Mouse (Mus musculus): ENCODE measurements around the gene Itgb5. TPM values are rescaled to one million over a fixed set of nuclear protein-coding genes. Genes with fewer than 3 reads are reported as not detected.

The Itgb5 gene
- polyA plus RNA-seq, 2 experiments from 2014 or later = 0.47 to 1.2 TPM

DNA sequence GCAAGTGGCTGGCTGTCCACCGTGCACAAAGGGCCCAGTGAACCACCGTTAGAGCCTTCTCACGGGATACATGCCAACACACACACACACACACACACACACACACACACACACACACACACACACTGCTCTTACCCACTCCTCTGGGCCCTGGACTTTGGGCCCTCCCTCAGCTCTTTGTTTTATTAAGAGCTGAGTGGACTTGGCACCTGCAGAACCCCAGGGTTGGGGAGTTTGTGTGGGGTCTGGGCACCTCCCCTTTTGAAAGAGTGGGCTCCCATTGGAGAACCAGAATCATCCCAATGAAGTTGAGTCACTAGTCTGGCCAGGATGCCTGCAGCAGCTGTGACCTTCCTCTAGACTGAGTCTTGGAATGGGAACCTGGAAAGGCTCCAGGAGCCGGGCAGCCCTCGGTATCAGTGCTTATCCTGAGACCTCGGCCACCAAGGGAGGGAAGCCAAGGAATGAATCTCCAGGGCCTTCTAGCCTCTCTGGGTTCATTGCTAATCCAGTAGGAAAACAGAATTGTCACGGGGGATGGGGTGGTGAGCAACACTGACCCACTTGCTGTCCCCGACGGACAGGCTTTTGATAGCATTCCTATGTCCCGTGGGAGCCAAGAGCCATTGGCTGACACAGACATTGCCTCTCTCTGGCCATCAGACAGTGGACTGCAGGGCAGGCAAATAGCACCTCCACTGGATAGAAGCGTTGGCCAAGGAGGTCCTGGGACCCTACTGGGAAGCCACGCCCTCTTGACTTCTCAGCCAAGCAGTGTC lies 87.2 kb downstream of the Itgb5 start:
- ATAC-seq = no peak

DNA sequence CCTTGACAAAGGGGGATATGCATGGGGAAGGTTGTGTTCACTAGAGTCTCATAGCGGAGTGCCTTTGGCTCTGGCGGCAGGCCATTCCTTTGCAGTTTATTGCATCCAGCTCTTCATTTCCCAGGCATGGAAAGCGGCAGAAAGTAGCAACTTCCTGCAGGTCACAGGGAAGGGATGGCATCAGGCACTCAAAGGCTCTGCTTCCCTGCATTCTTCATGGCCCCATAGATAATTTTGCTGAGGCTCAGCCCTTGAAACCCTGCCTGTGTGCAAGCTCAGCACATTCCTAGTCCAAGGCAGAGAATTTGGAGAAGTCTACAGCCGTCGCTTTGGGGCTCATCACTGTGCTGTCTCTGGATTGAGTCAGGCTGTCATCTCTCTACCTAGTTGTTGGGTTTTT lies 87.9 kb downstream of the Itgb5 start:
- ATAC-seq = no peak

- no peak for ATAC-seq
These were observed 88.5 kb downstream of the Itgb5 start for GRCm38 (mm10) chr16:33917926-33918325.

GRCm38 (mm10) chr16:33921514-33921913 lies 92.0 kb downstream of the Itgb5 start:
- no peak for ATAC-seq

GRCm38 (mm10) chr16:33922111-33923000 lies 92.9 kb downstream of the Itgb5 start:
- no peak for ATAC-seq

DNA sequence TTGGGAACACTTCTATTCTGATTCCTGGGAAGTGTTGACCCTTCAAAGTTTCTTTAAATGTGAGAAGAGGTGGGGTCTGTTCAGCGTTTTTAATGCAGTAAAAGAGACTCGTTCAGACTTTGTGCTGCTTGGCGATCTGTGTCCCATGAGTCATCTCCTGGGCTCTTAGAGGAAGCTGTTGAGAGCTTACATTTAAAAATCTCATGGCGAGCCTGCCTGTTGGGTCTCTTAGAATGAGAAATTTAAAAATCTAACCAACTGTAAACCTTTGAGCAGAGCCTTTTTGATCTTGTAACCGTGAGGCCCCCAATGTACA lies 93.5 kb downstream of the Itgb5 start:
- no peak for ATAC-seq

DNA sequence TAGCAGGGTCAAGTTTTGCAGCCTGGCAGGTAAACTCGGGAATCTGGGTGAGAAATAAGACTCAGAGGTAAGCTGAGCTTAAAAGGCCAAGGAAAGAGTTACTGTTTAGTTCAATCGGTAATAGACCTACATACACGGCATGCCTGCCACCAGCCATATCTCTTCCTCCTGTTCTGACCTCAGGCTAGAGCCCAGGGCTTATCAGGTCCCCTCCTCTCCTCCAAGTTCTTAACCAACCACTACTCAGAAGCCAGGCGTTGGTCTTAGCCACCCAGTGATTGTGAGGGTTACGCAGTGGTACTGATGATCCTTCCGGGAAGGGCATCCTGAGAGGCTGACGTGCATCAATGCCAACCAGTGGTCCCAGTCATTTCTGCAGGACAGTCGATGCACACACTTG lies 94.3 kb downstream of the Itgb5 start:
- no peak for ATAC-seq

- no peak for ATAC-seq
These were observed 97.9 kb downstream of the Itgb5 start for GRCm38 (mm10) chr16:33927263-33927824.

- ATAC-seq = no peak
These were observed 99.5 kb downstream of the Itgb5 start for GRCm38 (mm10) chr16:33928788-33929462.

GRCm38 (mm10) chr16:33930785-33931184 lies 101.3 kb downstream of the Itgb5 start:
- no peak for ATAC-seq

- no peak for ATAC-seq
These were observed 102.2 kb downstream of the Itgb5 start for GRCm38 (mm10) chr16:33931682-33932081.

- no peak for ATAC-seq
These were observed 102.7 kb downstream of the Itgb5 start for GRCm38 (mm10) chr16:33932126-33932525.

- no peak for ATAC-seq
These were observed 103.9 kb downstream of the Itgb5 start for GRCm38 (mm10) chr16:33933411-33933810.

DNA sequence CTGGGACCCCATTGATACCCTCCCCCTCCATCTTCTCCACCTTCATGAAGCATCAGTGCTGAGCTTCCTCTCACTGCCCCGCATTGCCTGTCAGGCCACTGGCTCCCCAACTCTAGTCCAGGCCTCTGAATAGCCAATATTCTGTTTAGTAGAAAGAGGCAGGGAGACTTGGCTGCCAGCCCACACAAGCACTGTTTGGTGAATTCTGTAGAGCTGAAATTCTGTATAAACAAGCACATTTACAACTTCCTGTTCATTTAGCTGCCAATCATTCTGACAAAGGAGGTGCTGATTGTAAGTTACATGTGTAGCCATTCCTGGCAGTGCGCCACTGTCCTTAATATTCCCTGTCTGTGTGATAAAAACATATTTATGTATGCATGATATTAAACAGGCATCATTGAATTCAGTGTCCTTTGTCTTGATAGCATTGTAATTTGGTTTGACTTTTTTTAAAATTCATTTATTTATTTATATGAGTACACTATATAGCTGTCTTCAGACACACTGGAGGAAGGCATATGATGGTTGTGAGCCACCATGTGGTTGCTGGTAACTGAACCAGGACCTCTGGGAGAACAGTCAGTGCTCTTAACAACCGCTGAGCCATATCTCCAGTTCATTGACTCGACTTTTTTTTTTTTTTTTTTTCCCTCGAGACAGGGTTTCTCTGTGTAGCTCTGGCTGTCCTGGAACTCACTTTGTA lies 105.4 kb downstream of the Itgb5 start:
- no peak for ATAC-seq

- ATAC-seq = no peak
These were observed 105.9 kb downstream of the Itgb5 start for GRCm38 (mm10) chr16:33935407-33935785.

GRCm38 (mm10) chr16:33936885-33937284 lies 107.4 kb downstream of the Itgb5 start:
- no peak for ATAC-seq

DNA sequence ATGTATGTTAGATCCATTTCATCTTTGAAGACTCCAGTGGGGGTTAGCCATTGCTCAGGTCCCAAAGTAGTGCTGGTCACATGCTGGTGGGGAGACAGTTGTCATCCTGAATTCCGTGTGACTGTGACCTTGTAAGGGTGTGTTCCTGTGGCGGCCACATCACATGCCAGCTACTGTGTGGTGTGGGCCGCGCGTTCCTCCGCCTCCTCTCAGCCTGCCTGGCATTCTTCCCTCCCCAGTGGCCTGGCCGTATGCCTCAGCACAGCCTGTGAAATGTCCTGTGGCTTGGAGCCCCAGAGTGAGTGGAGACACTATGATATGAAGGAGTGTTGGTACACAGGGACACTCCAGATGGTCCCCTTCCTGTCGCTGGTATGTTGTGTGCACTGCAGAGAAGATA lies 108.1 kb downstream of the Itgb5 start:
- ATAC-seq = no peak

DNA sequence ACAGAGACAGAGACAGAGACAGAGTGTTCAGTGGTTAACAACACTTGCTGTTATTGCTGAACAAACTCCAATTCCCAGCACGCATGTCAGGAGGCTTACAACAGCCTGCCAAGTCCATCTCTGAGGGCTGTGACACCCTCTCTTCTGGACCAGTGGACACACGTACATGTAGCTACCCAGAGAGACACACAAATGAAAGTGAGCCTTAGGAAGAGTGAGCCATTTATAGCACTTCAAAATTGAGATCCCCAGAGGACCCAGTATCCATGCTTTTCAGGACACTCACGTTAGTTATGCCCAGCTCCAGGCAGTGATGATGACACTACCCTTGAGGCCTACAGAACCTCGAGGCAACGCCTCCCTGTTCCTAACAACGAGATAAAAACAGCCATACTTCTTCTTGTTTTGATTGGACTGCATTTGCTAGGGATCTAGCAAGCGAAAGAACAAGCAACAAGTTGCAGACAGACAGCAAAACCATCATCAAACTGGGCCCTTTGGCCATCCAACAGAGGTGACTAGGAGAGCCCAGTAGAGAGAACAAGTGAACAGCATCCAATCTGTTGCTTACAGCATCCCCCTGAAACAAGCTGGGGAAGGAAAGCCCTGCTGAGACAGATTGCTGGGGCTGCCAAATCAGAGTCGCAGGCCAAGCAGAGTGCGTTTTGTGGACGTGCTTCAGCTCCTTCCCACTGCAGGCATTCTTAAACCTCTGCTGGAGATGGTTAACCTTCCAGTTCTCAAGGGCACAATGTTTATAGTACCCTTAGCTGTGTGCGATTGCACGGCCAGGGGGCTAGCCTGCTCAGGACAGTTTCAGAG lies 109.1 kb downstream of the Itgb5 start:
- no peak for ATAC-seq

DNA sequence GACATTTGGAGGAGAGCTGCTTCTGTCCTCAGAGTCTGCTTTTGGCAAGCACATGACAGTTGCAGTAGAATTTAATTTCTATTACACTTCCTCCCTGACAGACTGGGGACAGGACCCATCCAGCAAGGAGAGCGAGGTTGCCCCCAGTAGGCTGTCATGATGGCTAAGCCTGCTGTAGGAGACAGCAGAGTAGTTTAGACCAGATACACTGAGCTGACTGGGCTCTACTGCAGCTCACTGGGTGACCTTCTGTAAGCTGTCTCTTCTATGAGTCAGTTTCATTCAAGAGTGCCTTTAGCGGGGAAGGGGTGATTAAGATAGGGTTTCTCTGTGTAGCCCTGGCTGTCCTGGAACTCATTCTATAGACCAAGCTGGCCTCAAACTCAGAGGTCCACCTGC lies 109.7 kb downstream of the Itgb5 start:
- ATAC-seq = no peak

GRCm38 (mm10) chr16:33939636-33940035 lies 110.2 kb downstream of the Itgb5 start:
- ATAC-seq = no peak

DNA sequence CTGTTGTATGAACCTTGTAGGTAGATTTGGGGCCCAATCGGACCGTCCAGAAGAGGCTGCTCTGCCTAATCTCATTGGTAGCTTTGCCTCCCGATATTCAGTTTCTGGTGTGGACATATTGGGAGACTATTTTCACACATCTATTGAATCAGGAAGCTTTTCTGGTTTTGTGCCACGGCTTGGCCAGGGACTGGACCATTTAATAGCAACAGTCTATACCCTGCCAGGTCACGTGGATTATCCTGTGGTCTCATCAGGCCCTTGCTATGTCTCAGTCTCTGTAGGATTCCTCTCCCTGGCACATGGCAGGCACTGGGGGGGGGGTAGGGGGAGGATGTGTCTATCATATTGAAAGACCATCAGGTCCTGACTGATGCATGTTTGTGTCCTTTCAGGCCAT lies 110.6 kb downstream of the Itgb5 start:
- no peak for ATAC-seq

Measured in CD4-positive, CD25-positive, alpha-beta regulatory T cell, adult 4 months (primary cell).